Mouse (Mus musculus) ES-CJ7 (cell line): ENCODE results near the gene Gm26727.
"Not testable (repeated sequence)": the region's sequence is repeated elsewhere in the genome, so short reads cannot be mapped to it uniquely, and the experiment has no call there.

Source experiments
- DNase-seq: peaks from one replicate; pipeline ENCODE4 v3.0.0; 2011; ENCODE audit warnings: low read depth, low spot score

Gm26727 gene

GRCm38 (mm10) chr2:67433081-67433480 lies at the start of gene Gm26727:
Gm26727 (minus strand) TSS chr2:67433181.
- no peak for DNase-seq

GRCm38 (mm10) chr2:67481051-67481450 lies 48.1 kb upstream of the Gm26727 start:
- DNase-seq = no peak

GRCm38 (mm10) chr2:67477753-67478152 lies 44.8 kb upstream of the Gm26727 start:
- DNase-seq = peak; percentile 65

GRCm38 (mm10) chr2:67470030-67470429 lies 37.0 kb upstream of the Gm26727 start:
- not testable (repeated sequence) for DNase-seq

- DNase-seq = no peak
These were observed 34.1 kb upstream of the Gm26727 start for GRCm38 (mm10) chr2:67467036-67467435.

- DNase-seq = no peak
These were observed 27.9 kb upstream of the Gm26727 start for GRCm38 (mm10) chr2:67460857-67461256.

- no peak for DNase-seq
These were observed 14.2 kb upstream of the Gm26727 start for GRCm38 (mm10) chr2:67447206-67447605.

- peak; percentile 4 for DNase-seq
These were observed 13.8 kb upstream of the Gm26727 start for GRCm38 (mm10) chr2:67446772-67447171.

GRCm38 (mm10) chr2:67445780-67446179 lies 12.8 kb upstream of the Gm26727 start, which contains the start of gene Xirp2:
Xirp2 (plus strand) TSS chr2:67446002.
- no peak for DNase-seq

- no peak for DNase-seq
These were observed 5.3 kb upstream of the Gm26727 start for GRCm38 (mm10) chr2:67438309-67438708.

GRCm38 (mm10) chr2:67422799-67423198 lies 10.2 kb downstream of the Gm26727 start:
- no peak for DNase-seq

- DNase-seq = no peak
These were observed 12.1 kb downstream of the Gm26727 start for GRCm38 (mm10) chr2:67420853-67421252.

- not testable (repeated sequence) for DNase-seq
These were observed 19.6 kb downstream of the Gm26727 start, which contains the start of gene Gm21830 for GRCm38 (mm10) chr2:67413425-67413824. Gm21830 (plus strand) TSS chr2:67413725.
